Comparison of ENCODE assay signal across 9 mouse cellular contexts in the genomic region with DNA sequence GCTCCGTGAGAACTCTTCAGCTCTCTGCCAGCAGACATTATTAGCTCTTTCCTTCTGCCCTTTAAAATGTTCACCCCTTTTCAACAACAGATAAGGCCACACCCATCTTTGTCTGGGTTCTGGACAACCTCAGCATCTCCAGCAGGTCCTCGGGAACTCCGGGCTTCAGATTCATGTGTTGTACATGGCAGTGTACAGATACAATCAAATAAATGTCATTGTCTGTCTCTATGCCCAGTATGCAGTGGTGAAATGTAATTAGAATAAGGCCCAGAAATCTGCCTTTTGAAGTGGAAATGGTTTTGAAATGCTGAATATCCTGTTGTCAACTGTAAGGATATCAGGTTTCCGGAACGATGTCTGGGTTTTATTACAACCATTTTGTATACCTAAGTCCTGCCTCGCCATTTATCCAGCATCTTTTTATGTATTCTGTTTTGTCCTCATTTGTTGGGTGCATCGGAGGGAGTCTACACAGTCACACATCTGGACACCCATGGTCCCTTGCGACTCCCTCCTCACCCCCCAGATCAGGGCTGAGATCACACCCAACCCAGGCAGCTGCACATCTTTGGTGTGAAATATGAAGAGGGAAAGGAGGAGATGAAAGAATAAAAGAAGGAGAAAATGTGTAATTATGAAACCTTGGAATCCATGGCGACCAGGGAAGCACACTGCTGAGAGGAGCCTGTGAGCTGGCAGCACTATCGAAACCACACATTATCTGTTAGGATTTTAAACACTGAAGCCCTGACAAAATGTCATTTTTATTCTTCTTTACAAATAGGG.
DNase-seq lines count a peak whose midpoint lies in the region; ATAC-seq and TF ChIP-seq lines count a peak whose summit lies in the region.
"Had no signal": no experiment of that assay in that cellular context is flagged by ENCODE, and none has a peak within 500 bp of the region (broad histone marks: within the 10 kb centered on the region; RNA-seq: fewer than 3 reads in every experiment).

No protein-coding gene starts in this region.

- peaks cover 22% of the 10 kb centered on the region for H3K4me1 ChIP-seq in hindbrain, embryonic 12.5 days
- peaks cover 26% of the 10 kb centered on the region for H3K4me1 ChIP-seq in midbrain, embryonic 15.5 days
- H3K4me1 ChIP-seq in stomach, postnatal 0 days (replicated peaks; ENCODE audit: control insufficient read depth, insufficient read depth) = no peaks in the 10 kb centered on the region

- TF ChIP-seq EP300 in stomach, postnatal 0 days (optimal IDR thresholded peaks at IDR 0.05) = no peak

- peak; percentile 76 for ATAC-seq in hindbrain, embryonic 12.5 days (ENCODE audit: low FRiP score)
- ATAC-seq in midbrain, embryonic 15.5 days (replicated peaks) = peak; percentile 84
- no peak for ATAC-seq in stomach, postnatal 0 days (ENCODE audit: low FRiP score, low TSS enrichment)

- no peaks in the 10 kb centered on the region for H3K27me3 ChIP-seq in hindbrain, embryonic 12.5 days
- no peaks in the 10 kb centered on the region for H3K27me3 ChIP-seq in midbrain, embryonic 15.5 days (replicated peaks)
- H3K27me3 ChIP-seq in stomach, postnatal 0 days (ENCODE audit: control insufficient read depth, insufficient read depth, low read length) = no peaks in the 10 kb centered on the region

- 53% methylated on average over 10 of the region's 10 CpGs for WGBS in hindbrain, embryonic 12.5 days
- 21% methylated on average over 10 of the region's 10 CpGs for WGBS in midbrain, embryonic 15.5 days
- 58% methylated on average over 10 of the region's 10 CpGs for WGBS in stomach, postnatal 0 days

- peak overlapping the region; percentile 78 for H3K27ac ChIP-seq in hindbrain, embryonic 12.5 days
- H3K27ac ChIP-seq in midbrain, embryonic 15.5 days = peak overlapping the region; percentile 92
- no peak overlapping the region for H3K27ac ChIP-seq in stomach, postnatal 0 days (replicated peaks)
- H3K27ac ChIP-seq: liver, embryonic 14.5 days had no signal

- H3K9me3 ChIP-seq in hindbrain, embryonic 12.5 days (replicated peaks) = no peaks in the 10 kb centered on the region
- no peaks in the 10 kb centered on the region for H3K9me3 ChIP-seq in midbrain, embryonic 15.5 days
- no peaks in the 10 kb centered on the region for H3K9me3 ChIP-seq in stomach, postnatal 0 days (ENCODE audit: control insufficient read depth, low read length)

- TF ChIP-seq CTCF in stomach, postnatal 0 days (IDR thresholded peaks at IDR 0.05; ENCODE audit: low read depth) = no peak

- no peak overlapping the region for H3K9ac ChIP-seq in hindbrain, embryonic 12.5 days
- H3K9ac ChIP-seq in midbrain, embryonic 15.5 days = peak overlapping the region; percentile 17; the same call in 1 of the 2 replicates
- no peak overlapping the region for H3K9ac ChIP-seq in stomach, postnatal 0 days (ENCODE audit: low read length)
- H3K9ac ChIP-seq: liver, embryonic 14.5 days had no signal

- peak; percentile 10 for DNase-seq in retina, postnatal 1 day
- DNase-seq in retina, embryonic 14.5 days (ENCODE audit: low spot score) = no peak
- no peak for DNase-seq in adrenal gland, postnatal 10 days
- no peak for DNase-seq in stomach, postnatal 0 days (ENCODE audit: low spot score)
- DNase-seq in cerebellum, adult 9-10 months = no peak
- no peak for DNase-seq in thymus, postnatal 10 days (ENCODE audit: low spot score in 2 of 2)

- H3K36me3 ChIP-seq in hindbrain, embryonic 12.5 days = no peaks in the 10 kb centered on the region
- no peaks in the 10 kb centered on the region for H3K36me3 ChIP-seq in midbrain, embryonic 15.5 days (replicated peaks)
- no peaks in the 10 kb centered on the region for H3K36me3 ChIP-seq in stomach, postnatal 0 days (ENCODE audit: control insufficient read depth, insufficient read depth, low read length)

- H3K4me3 ChIP-seq in hindbrain, embryonic 12.5 days = no peak overlapping the region
- no peak overlapping the region for H3K4me3 ChIP-seq in midbrain, embryonic 15.5 days
- H3K4me3 ChIP-seq in stomach, postnatal 0 days (ENCODE audit: low read depth, low read length) = no peak overlapping the region

- peak overlapping the region; percentile 17 for H3K4me2 ChIP-seq in hindbrain, embryonic 12.5 days (replicated peaks)
- H3K4me2 ChIP-seq in midbrain, embryonic 15.5 days = peak overlapping the region; percentile 11
- H3K4me2 ChIP-seq in stomach, postnatal 0 days (replicated peaks; ENCODE audit: low read depth) = no peak overlapping the region
